Mouse (Mus musculus): ENCODE results near the gene Cyct. TPM values are rescaled to one million over a fixed set of nuclear protein-coding genes. Genes with fewer than 3 reads are reported as not detected.

Cyct gene
- total RNA-seq (2012; rRNA removed) (not detected in 2 replicates), total RNA-seq (2014; rRNA removed) (not detected in 2 replicates), polyA plus RNA-seq (2012; ENCODE audit: insufficient read length, low read depth) (not detected in 2 replicates)

DNA sequence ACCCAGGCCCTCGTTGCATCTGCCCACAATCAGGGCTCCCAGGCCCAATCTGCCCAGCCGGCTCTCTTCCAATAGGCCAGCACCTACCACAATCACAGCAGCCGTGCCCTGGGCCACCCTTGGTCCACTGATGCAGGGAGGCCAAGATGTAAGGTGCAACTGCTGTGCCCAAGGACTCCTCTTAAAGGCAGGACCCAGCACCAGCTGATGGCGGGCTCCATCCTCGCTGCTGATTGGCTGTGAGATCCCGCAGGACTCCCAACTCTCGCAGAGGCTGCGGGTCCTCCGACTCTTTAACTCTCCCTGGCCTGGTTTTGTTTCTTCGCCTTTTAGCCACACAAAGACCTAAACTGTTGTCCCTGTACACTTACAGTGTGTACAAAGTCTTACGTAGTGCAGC lies at the start of gene Cyct:
Gene Cyct (minus strand): TSS at position 225 of the 400 bp plus-strand sequence.
- dilution Hi-C loops (cut with MboI; ENCODE audit: extremely low pct_ligation_motif_present, extremely low pct_unique_long_range_greater_than_20kb, low sequenced_read_pairs) (no loop called here), in situ Hi-C loops (cut with MboI; ENCODE audit: low pct_ligation_motif_present, low pct_unique_long_range_greater_than_20kb, low sequenced_read_pairs) (no loop called here)
- Histone ChIP-seq H3K36me3 (replicated peaks in 1 of 2; ENCODE audit: control insufficient read depth in 1 of 2, insufficient read depth in 1 of 2, low read length in 1 of 2) (no peaks in the 10 kb centered on the region), H3K4me2 (ENCODE audit: insufficient read depth, low read depth, poor library complexity, severe bottlenecking) (no peak within 1 kb of the TSS), H3K27me3 (replicated peaks) (no peaks in the 10 kb centered on the region), H3K79me2 (replicated peaks; ENCODE audit: control insufficient read depth, extremely low read depth, insufficient read depth, poor library complexity, severe bottlenecking) (no peaks in the 10 kb centered on the region), H3K4me1 (ENCODE audit: control insufficient read depth in 1 of 2, insufficient read depth in 2 of 2) (no peaks in the 10 kb centered on the region), H3K9me3 (replicated peaks; ENCODE audit: low read length) (no peaks in the 10 kb centered on the region), H3K9ac (ENCODE audit: insufficient read depth, low read depth) (no peak within 1 kb of the TSS), H3K4me3 (replicated peaks in 1 of 3; ENCODE audit: low read depth in 2 of 3, low read length in 2 of 3, poor library complexity in 1 of 3) (no peak within 1 kb of the TSS), H3K27ac (ENCODE audit: insufficient read depth, low read depth) (no peak within 1 kb of the TSS)
- TF ChIP-seq MXI1 (IDR thresholded peaks at IDR 0.05; ENCODE audit: low read depth, low read length) (no peak), UBTF (IDR thresholded peaks at IDR 0.05; ENCODE audit: low read depth, low read length) (no peak), NELFE (IDR thresholded peaks at IDR 0.05; ENCODE audit: low read depth, low read length) (no peak), ETS1 (conservative IDR thresholded peaks at IDR 0.05; ENCODE audit: low read depth, low read length) (no peak), RAD21 (IDR thresholded peaks at IDR 0.05; ENCODE audit: low read depth, low read length) (no peak)
- no peak for DNase-seq (ENCODE audit: extremely low read depth)

DNA sequence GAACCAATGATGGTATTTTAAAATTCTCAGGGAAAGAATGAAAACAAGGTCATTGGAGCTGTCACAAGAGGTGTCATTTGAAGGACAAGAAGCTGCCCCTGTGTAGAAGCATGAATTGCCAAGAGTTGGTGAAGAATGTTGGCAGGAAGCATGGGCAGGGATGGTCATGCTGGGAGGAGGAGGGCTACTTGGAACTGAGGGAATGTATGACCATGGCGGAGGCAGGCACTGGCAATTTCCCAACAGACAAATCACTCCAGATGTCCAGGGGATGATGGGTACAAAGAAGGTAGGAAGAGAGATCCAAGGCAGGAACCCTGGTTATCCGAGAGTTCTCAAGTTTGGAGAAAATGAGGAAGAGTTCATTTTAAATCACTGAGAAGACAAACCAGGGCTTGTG lies 49.7 kb upstream of the Cyct start:
- Histone ChIP-seq H3K79me2 (replicated peaks; ENCODE audit: control insufficient read depth, extremely low read depth, insufficient read depth, poor library complexity, severe bottlenecking) (no peaks in the 10 kb centered on the region), H3K27ac (ENCODE audit: insufficient read depth, low read depth) (no peak overlapping the region), H3K9me3 (replicated peaks; ENCODE audit: low read length) (no peaks in the 10 kb centered on the region), H3K27me3 (replicated peaks) (peaks cover 27% of the 10 kb centered on the region), H3K4me3 (replicated peaks in 1 of 3; ENCODE audit: low read depth in 2 of 3, low read length in 2 of 3, poor library complexity in 1 of 3) (no peak overlapping the region), H3K4me2 (ENCODE audit: insufficient read depth, low read depth, poor library complexity, severe bottlenecking) (no peak overlapping the region), H3K36me3 (replicated peaks in 1 of 2; ENCODE audit: control insufficient read depth in 1 of 2, insufficient read depth in 1 of 2, low read length in 1 of 2) (no peaks in the 10 kb centered on the region), H3K4me1 (ENCODE audit: control insufficient read depth in 1 of 2, insufficient read depth in 2 of 2) (peaks cover 0 to 9% of the 10 kb centered on the region in 2 experiments), H3K9ac (ENCODE audit: insufficient read depth, low read depth) (no peak overlapping the region)
- in situ Hi-C loops (cut with MboI; ENCODE audit: low pct_ligation_motif_present, low pct_unique_long_range_greater_than_20kb, low sequenced_read_pairs) (no loop called here), dilution Hi-C loops (cut with MboI; ENCODE audit: extremely low pct_ligation_motif_present, extremely low pct_unique_long_range_greater_than_20kb, low sequenced_read_pairs) (no loop called here)
- no peak for TF ChIP-seq ZC3H11A (IDR thresholded peaks at IDR 0.05; ENCODE audit: low read depth, low read length)
- no peak for TF ChIP-seq NRF1 (IDR thresholded peaks at IDR 0.05; ENCODE audit: low read depth, low read length)
- TF ChIP-seq ETS1 (conservative IDR thresholded peaks at IDR 0.05; ENCODE audit: low read depth, low read length): no peak
- no peak for TF ChIP-seq MXI1 (IDR thresholded peaks at IDR 0.05; ENCODE audit: low read depth, low read length)
- TF ChIP-seq TCF12 (IDR thresholded peaks at IDR 0.05; ENCODE audit: low read depth, low read length): no peak
- no peak for TF ChIP-seq TBP (conservative IDR thresholded peaks at IDR 0.05; ENCODE audit: low read depth, low read length)
- no peak for TF ChIP-seq MYC (IDR thresholded peaks at IDR 0.05; ENCODE audit: low read depth, low read length)
- no peak for TF ChIP-seq ELF1 (IDR thresholded peaks at IDR 0.05; ENCODE audit: low read depth, low read length)
- no peak for TF ChIP-seq USF1 (IDR thresholded peaks at IDR 0.05; ENCODE audit: low read depth, low read length)
- TF ChIP-seq CHD1 (IDR thresholded peaks at IDR 0.05; ENCODE audit: low read depth, low read length): no peak
- TF ChIP-seq MAZ (IDR thresholded peaks at IDR 0.05; ENCODE audit: low read depth, low read length): no peak
- TF ChIP-seq BHLHE40 (IDR thresholded peaks at IDR 0.05; ENCODE audit: low read depth, low read length): no peak
- TF ChIP-seq HCFC1 (IDR thresholded peaks at IDR 0.05; ENCODE audit: low read depth, low read length): no peak
- no peak for TF ChIP-seq POLR2AphosphoS2 (IDR thresholded peaks at IDR 0.05; ENCODE audit: low read depth, low read length)
- TF ChIP-seq ZMIZ1 (IDR thresholded peaks at IDR 0.05; ENCODE audit: low read depth, low read length): no peak
- no peak for TF ChIP-seq UBTF (IDR thresholded peaks at IDR 0.05; ENCODE audit: low read depth, low read length)
- no peak for DNase-seq (ENCODE audit: extremely low read depth)

Measured in CH12.LX (cell line).